Mouse (Mus musculus): ENCODE results near the gene Gm17482. TPM values are rescaled to one million over a fixed set of nuclear protein-coding genes. Genes with fewer than 3 reads are reported as not detected.

Gm17482 gene
- not detected in 2 replicates for polyA plus RNA-seq (2012; rRNA removed)

GRCm38 (mm10) chr6:115227043-115227442 is at the start of gene Gm17482:
Gm17482 (plus strand) TSS chr6:115227343.

GRCm38 (mm10) chr6:115252099-115252873 is 25.1 kb downstream of the Gm17482 start, which contains the start of gene Timp4:
Timp4 (minus strand) TSS chr6:115252205.

Other genes starting within 250 kb of the Gm17482 start
- gene Tamm41, start 189.5 kb upstream of the Gm17482 start, polyA plus RNA-seq (2012; rRNA removed) = 46.7 and 50.3 TPM in 2 replicates
- gene Syn2, start 92.4 kb upstream of the Gm17482 start, polyA plus RNA-seq (2012; rRNA removed) = 38.5 and 42.4 TPM in 2 replicates
- gene Timp4, start 24.9 kb downstream of the Gm17482 start, polyA plus RNA-seq (2012; rRNA removed) = 2.7 and 3.5 TPM in 2 replicates
- gene Pparg, start 133.6 kb downstream of the Gm17482 start, polyA plus RNA-seq (2012; rRNA removed) = 0.32 and 0.81 TPM in 2 replicates

Data from central nervous system, embryonic 14 days (tissue).